Mouse (Mus musculus) C2C12 (cell line): ENCODE data around the gene Osbpl5. TPM values are rescaled to one million over a fixed set of nuclear protein-coding genes. Genes with fewer than 3 reads are reported as not detected.

Experiments
- H3K27me3 ChIP-seq: one replicate; pipeline ENCODE4 v1.6.1; 2011; ENCODE audit not compliant: control insufficient read depth, insufficient read depth, insufficient read length
- H3K36me3 ChIP-seq: one replicate; pipeline ENCODE4 v1.6.1; 2011; ENCODE audit not compliant: control insufficient read depth, insufficient read depth
- H3K4me3 ChIP-seq: one replicate; pipeline ENCODE4 v1.5.1; 2011; ENCODE audit warnings: mild to moderate bottlenecking, control low read depth; ENCODE audit not compliant: poor library complexity, insufficient read depth, severe bottlenecking
- H3K79me2 ChIP-seq: one replicate; pipeline ENCODE4 v1.6.1; 2011; ENCODE audit not compliant: control insufficient read depth, insufficient read depth
- H3K79me3 ChIP-seq: one replicate; pipeline ENCODE4 v1.6.1; 2011; ENCODE audit warnings: low read depth, control low read depth
- H3ac ChIP-seq: one replicate; pipeline ENCODE3; 2011; ENCODE audit warnings: low read depth; ENCODE audit not compliant: control insufficient read depth, insufficient read length
- CEBPB ChIP-seq: IDR thresholded peaks from one replicate; pipeline ENCODE4 v1.6.1; 2011; ENCODE audit warnings: low read depth, mild to moderate bottlenecking, control low read depth, moderate library complexity
- CTCF ChIP-seq: IDR thresholded peaks from one replicate; pipeline ENCODE4 v1.5.1; 2011; ENCODE audit not compliant: control insufficient read depth, insufficient read depth, insufficient read length
- FOSL1 ChIP-seq: IDR thresholded peaks from one replicate; pipeline ENCODE4 v1.8.0; 2011; ENCODE audit warnings: mild to moderate bottlenecking, low read length; ENCODE audit not compliant: poor library complexity, insufficient read depth, severe bottlenecking
- MAX ChIP-seq: IDR thresholded peaks from one replicate; pipeline ENCODE4 v1.6.1; 2011; ENCODE audit warnings: mild to moderate bottlenecking, control low read depth
- MYOD1 ChIP-seq: IDR thresholded peaks from one replicate; pipeline ENCODE4 v1.6.1; 2011; ENCODE audit warnings: low read depth; ENCODE audit not compliant: control insufficient read depth, insufficient read length
- MYOG ChIP-seq: IDR thresholded peaks from one replicate; pipeline ENCODE4 v1.6.1; 2011; ENCODE audit not compliant: control insufficient read depth, insufficient read length; ENCODE audit errors: extremely low read depth
- USF1 ChIP-seq: IDR thresholded peaks from one replicate; pipeline ENCODE4 v1.6.1; 2011; ENCODE audit warnings: low read depth, mild to moderate bottlenecking, control low read depth, moderate library complexity
- polyA plus RNA-seq: library from polyadenylated mRNA; unstranded; fragments of >200 nt; fragmentation: generic; extraction: Trizol; gene quantifications from one replicate; pipeline ENCODE4 v1.2.1, GENCODE M21; 2012; ENCODE audit warnings: missing spikeins

The Osbpl5 gene
- polyA plus RNA-seq, 1 experiment, result 41.1 TPM

DNA sequence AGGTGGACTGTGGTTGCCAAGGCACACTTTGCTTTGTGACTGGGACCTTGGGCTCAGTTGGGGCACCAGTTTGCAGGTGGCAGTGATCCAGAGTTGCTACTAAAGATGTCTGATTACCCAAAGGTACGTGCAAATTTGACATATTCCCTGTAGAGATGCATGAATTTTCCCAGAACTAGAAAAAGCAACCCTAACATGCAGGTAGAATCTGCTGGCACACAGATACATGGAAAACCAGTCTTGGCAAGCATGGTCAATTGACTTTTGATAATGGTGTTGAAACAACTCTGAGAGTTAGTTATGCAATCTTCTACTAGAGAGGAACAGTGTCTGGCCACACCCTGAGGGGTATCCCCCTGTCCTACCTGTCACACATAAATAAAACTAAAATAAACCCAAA, 5.4 kb downstream of the Osbpl5 start:
- TF ChIP-seq CTCF, result no peak
- no peak for TF ChIP-seq MYOD1
- no peak for TF ChIP-seq FOSL1
- TF ChIP-seq MAX, result no peak
- peaks cover 3% of the 10 kb centered on the region for H3K27me3 ChIP-seq
- H3K4me3 ChIP-seq, result no peak overlapping the region
- no peaks in the 10 kb centered on the region for H3K36me3 ChIP-seq
- H3K79me3 ChIP-seq, result no peaks in the 10 kb centered on the region
- H3K79me2 ChIP-seq, result no peaks in the 10 kb centered on the region
- no peak overlapping the region for H3ac ChIP-seq

DNA sequence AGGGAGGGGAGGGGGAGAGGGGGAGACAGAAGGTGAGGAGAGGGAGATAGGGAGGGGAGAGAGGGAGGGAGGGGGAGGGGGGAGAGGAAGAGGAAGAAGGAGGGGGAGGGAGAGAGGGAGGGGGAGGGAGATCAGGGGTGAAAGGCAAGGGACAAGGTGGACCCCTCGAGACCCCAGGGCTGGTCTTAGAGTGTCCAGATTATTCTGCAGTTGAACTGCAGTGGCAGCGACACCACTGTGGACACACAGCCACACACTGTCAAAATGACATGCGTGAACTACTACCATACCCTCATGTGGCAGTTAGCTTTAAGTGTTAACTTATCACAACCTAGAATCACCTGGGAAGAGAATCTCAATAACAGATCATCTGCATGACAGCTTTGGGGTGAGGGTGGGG, 7.7 kb downstream of the Osbpl5 start:
- no peak for TF ChIP-seq USF1
- TF ChIP-seq MYOG, result no peak
- TF ChIP-seq CTCF, result no peak
- TF ChIP-seq FOSL1, result no peak
- no peak for TF ChIP-seq CEBPB
- TF ChIP-seq MYOD1, result no peak
- no peak for TF ChIP-seq MAX
- Histone ChIP-seq H3K27me3 (peaks cover 3% of the 10 kb centered on the region), H3K79me2 (no peaks in the 10 kb centered on the region), H3K79me3 (no peaks in the 10 kb centered on the region), H3K4me3 (no peak overlapping the region), H3K36me3 (no peaks in the 10 kb centered on the region), H3ac (no peak overlapping the region)

DNA sequence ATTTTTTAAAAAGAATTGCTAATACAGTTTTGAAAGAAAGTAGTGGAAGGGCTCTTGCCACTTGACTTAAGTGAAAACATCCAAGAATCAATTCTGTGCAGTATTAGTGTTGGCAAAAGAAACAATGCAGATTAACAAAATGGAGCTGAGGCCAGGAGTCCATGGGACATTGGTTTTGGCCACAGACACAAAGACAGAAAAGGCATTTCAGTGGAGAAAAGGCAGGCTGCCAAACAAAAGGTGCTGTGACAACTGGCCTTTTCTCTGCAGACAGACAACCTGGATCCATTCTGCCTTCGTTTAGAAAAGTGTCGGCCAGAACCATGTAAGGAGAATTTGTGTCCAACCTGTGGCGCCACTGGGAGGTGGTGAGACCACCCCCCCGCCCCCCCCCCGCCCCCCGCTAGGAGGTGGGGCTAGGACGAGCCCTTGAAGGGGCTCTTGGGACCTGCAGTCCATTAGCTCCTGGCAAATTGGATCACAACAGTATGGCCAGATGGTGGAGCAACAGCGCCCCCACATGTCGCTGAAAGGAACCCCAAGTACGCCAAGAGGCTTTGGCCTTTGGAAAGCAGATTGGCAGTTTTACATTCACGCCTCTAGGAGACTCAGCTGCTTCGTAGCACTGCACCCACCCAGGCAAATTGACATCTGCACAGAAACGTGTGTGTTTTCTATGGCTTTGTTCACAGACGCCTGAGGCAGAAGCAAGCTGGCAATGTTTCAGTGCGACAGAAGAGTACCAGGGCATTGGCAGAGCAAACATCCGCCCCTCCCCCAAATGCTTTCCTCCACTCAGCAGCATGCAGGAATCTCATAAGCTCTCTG, 8.5 kb downstream of the Osbpl5 start:
- H3K4me3 ChIP-seq, result no peak overlapping the region
- no peaks in the 10 kb centered on the region for H3K79me3 ChIP-seq
- TF ChIP-seq USF1, result no peak
- peak; percentile 91 for TF ChIP-seq CTCF
- TF ChIP-seq FOSL1, result no peak
- peaks cover 3% of the 10 kb centered on the region for H3K27me3 ChIP-seq
- peak overlapping the region; percentile 24 for H3ac ChIP-seq
- H3K36me3 ChIP-seq, result no peaks in the 10 kb centered on the region
- no peaks in the 10 kb centered on the region for H3K79me2 ChIP-seq

DNA sequence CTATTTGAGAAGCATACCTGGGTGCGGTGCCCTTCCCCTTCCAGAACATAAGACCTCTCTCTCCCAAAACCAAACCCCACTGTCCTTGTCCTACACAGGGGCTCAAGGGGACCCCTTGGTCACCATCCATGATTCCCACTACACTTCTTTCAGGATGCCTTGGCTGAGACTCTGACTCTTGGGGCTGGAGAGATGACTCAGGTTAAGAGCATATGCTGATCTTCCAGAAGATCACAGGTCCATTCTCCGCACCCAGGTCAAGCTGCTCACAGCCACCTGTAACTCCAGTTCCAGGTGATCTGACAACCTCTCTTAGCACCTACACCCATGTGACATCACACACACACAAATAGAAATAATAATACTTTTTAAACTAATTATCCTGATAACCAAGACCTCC, 16.1 kb downstream of the Osbpl5 start:
- H3K27me3 ChIP-seq, result no peaks in the 10 kb centered on the region
- peak overlapping the region; percentile 65 for H3K4me3 ChIP-seq
- no peak overlapping the region for H3ac ChIP-seq
- H3K36me3 ChIP-seq, result no peaks in the 10 kb centered on the region
- TF ChIP-seq FOSL1 (no peak), MYOG (no peak), USF1 (no peak), MYOD1 (no peak), CEBPB (no peak), CTCF (no peak), MAX (no peak)
- peaks cover 35% of the 10 kb centered on the region for H3K79me3 ChIP-seq
- H3K79me2 ChIP-seq, result peaks cover 44% of the 10 kb centered on the region

GRCm38 (mm10) chr7:143739511-143740461, 17.0 kb downstream of the Osbpl5 start:
- Histone ChIP-seq H3ac (peak overlapping the region; percentile 77), H3K79me3 (peaks cover 40% of the 10 kb centered on the region), H3K79me2 (peaks cover 53% of the 10 kb centered on the region), H3K4me3 (peak overlapping the region; percentile 65), H3K36me3 (no peaks in the 10 kb centered on the region), H3K27me3 (no peaks in the 10 kb centered on the region)
- TF ChIP-seq MAX (peak; percentile 58), MYOD1 (peak; percentile 61), FOSL1 (no peak)
